Mouse (Mus musculus): ENCODE results near the gene H2afx. TPM values are rescaled to one million over a fixed set of nuclear protein-coding genes. Genes with fewer than 3 reads are reported as not detected.
"Not testable (repeated sequence)": the region's sequence is repeated elsewhere in the genome, so short reads cannot be mapped to it uniquely, and the experiment has no call there.

The H2afx gene
- total RNA-seq (2021) = 10 to 100 TPM; 87.2 to 99.6 TPM
- long read RNA-seq, experiment 1, transcript H2afx-201 (1 exons, 1,384 nt) = major isoform, 124 of 124 reads
- long read RNA-seq, experiment 1, partial matches to known transcripts = 0 of 124 reads
- long read RNA-seq, experiment 1, other reads (novel, unspliced or antisense) = 0 of 124 reads
- long read RNA-seq, experiment 2, transcript H2afx-201 (1 exons, 1,384 nt) = major isoform, 83 of 83 reads
- long read RNA-seq, experiment 2, partial matches to known transcripts = 0 of 83 reads
- long read RNA-seq, experiment 2, other reads (novel, unspliced or antisense) = 0 of 83 reads

GRCm38 (mm10) chr9:44334396-44335330, at the start of gene H2afx:
Gene H2afx (plus strand): TSS chr9:44334694.
- DNase-seq = peak; percentile 99

DNA sequence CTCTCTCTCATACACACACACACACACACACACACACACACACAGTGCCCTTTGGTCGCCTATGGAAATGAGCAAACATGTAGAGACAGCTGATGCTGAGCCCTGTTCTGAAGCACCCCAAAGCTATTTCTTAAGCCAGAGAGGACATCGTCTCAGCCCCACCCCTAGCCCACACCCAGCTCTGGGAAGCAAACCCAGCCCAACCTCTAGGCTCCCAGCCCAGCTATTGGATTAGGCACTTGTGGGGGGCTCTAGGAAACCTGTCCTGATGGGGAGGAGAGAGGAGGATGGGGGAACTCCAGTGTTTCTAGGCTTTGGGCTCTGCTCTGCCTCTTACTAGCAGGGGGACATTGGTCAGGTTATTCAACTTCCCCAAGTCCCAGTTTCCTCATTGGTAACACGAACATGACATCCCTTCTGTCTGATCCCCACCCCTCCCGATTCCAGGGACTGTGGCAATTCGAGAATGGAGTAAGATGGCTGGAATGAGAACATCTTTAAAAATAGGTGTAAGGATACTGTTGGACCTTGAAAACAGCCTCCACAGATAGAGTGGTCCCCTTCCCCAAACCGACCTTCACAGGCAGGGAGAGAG, 48.1 kb upstream of the H2afx start:
- DNase-seq = peak; percentile 28

DNA sequence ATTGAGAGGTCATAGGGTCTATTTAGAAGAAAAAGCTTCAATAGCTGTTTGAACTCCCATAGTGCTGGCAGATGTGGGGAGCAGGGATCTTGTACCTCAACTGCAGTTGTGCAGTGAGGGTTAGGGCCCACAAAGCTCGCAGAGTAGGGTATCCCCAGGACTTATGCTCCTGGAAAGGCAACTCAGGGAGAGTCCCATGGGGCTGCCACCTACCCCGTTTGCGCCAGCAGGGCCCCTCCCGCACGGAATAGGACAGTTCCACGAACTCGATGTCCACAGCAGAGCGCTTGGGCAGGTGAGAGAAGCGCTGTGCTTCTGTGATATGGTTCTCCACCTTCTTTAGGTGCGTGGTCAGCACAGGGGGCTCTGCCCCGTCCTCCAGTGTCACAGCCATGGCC, 47.5 kb upstream of the H2afx start:
- peak; percentile 31 for DNase-seq

GRCm38 (mm10) chr9:44287401-44288075, 47.0 kb upstream of the H2afx start:
- DNase-seq = peak; percentile 62

- peak; percentile 58 for DNase-seq
These were observed 46.2 kb upstream of the H2afx start, which contains the start of gene Abcg4 for GRCm38 (mm10) chr9:44288076-44288958. Gene Abcg4 (minus strand): TSS chr9:44288615.

DNA sequence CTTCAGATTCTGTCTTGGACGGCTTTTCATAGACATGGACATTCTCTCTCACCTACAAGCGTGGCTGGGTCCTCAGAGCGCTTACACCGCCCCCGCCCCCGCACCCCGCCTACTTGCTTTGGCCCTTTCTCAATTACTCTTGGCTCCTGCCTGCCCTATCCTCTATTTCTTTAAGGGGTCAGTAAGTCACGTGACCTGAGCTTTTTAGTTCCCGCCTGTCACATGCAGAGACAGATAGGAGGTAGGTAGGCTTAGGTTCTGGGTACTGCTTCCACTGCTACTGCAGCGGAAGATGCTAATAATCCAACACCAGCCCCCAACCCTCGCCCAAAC, 45.6 kb upstream of the H2afx start:
- DNase-seq = no peak

DNA sequence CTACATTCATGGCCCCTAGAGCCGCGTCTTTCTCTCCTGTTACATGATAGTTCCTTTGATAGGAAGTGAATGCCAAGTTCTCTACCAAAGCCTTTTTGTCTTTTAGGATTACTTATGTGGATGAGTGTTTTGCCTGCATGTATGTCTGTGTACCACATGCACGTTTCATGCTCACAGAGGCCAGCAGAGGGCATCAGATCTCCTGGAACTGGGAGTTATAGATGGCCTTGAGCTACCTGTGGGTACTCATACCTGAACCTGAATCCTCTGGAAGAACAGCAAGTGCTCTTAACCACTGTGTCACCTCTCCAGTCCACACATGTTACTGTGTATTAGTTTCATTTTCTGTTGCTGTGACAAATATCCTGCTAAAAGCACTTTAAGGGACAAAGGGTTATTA, 42.0 kb upstream of the H2afx start:
- peak; percentile 50 for DNase-seq

GRCm38 (mm10) chr9:44300001-44300400, 34.5 kb upstream of the H2afx start:
- DNase-seq = not testable (repeated sequence)

DNA sequence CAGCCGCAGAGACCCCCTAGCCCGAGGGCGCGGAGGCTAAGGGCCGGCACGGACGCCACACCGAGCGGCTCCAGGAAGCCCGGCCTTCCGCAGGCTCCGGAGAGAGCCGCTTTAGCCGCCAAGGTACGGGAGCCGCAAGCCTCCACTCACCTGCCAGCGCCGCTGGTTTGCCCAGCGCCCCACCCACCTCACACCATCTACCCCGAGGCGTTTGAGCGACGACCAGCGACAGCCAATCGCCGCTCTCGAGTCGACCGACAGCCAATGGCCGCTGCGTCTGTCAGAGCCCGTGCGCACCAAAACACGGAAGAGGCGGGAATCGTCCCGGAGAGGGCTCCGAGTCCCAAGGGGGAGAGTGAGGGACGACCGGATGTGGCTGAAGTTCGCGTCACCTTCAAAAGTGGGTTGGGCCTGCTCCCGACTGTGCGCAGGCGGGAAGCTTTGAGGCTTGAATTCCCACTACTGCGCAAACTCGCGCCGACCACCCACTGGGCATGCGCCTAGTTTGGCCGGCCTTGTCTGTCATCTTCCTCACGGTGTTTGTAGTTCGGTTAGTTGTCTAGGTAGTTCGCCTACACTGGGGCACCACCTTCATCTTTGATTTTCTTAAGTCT, 28.9 kb upstream of the H2afx start, which contains the start of gene Hinfp:
TSS of gene Hinfp (minus strand) at position 206 of the 614 bp plus-strand sequence.
- DNase-seq = peak; percentile 99

- DNase-seq = no peak
These were observed 28.0 kb upstream of the H2afx start for GRCm38 (mm10) chr9:44306532-44306931.

DNA sequence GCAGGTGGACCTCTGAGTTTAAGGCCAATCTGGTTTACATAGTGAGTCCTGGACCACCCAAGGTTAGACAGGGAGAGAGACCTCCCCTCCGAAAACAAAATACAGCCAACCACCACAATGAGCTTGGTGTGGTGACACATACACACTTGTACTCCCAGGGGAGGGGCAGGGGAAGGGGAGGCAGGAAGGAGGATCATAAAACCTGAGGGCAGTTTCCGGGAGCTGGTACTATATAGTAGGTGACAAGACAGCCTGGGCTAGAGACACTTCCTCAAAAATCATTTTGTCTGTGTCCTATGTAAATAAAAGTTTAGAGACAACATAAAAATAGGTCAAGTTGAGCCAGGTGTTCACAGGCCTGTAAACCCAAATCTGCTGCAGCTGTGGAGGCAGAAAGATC, 27.2 kb upstream of the H2afx start:
- no peak for DNase-seq

DNA sequence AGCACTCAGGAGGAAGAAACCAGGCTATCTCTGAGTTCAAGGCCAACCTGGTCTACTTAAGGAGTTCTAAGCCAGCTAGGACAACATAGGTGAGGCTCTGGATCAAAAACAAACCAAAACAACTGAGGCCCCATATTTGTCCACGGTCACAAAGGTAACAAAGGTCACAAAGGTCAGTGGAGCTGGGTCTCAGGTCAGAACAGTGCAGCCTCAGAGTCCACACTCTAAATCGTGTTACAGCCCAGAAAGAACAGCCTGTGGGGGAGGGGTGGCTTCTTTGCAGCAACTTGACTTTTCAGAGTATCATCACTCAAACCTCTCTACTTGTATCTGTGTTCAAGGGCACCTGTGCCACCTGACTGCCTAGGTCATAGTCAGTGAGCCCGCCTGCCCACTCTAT, 24.7 kb upstream of the H2afx start:
- DNase-seq = peak; percentile 30

- DNase-seq = no peak
These were observed 23.8 kb upstream of the H2afx start for GRCm38 (mm10) chr9:44310750-44311135.

GRCm38 (mm10) chr9:44311136-44312134, 23.1 kb upstream of the H2afx start:
- DNase-seq = peak; percentile 28

DNA sequence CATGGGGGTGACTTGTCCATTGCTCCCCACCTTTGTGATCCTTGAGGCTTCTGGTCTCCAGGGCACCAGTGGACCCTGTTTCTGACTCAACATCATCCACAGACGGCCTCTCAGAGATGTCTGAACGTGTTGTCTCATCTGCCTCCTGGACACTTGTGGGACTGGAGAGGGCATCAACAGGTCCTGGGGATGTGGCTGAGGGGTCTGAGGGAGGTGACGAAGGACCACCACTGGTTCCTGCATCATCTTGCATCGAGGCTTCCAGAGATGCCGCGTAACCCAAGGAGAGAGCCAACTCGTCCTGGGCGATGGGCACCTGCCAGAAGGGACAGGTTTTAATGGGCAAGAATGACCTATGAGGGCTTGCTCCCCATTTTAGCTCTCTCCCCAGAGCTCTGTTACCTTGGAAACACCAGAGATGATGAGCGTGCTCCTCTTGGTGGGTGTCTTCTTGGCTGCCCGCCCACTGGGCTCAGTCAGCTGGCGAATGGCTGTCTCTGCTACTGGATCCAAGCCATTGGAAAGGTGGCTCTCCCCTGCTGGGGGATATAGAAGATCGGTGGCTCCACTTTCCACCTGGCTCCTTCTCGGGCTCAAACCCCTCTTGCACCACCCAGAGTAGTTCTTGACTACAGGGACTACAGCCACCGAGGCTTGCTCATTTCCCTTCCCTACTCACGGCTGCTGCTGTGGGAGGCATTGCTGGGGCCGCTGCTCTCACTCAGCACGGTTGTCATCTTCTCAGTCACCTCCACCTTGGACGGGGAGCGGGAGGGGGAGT, 20.8 kb upstream of the H2afx start:
- DNase-seq = no peak

DNA sequence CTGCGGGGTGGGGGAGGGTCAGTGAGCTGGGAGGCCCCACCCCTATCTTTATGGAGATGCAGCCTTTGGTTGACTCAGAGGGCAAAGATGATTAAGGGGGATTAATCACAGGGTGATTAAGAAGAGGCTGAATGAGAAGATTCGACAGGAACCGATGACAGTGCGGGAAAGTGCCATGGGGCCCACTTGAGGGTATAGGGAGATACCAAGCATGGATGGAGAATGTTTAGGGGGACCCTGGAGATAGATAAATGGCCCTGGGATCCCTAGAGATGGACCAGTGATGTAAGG, 20.3 kb upstream of the H2afx start:
- DNase-seq = no peak

- DNase-seq = no peak
These were observed 19.6 kb upstream of the H2afx start for GRCm38 (mm10) chr9:44314910-44315309.

DNA sequence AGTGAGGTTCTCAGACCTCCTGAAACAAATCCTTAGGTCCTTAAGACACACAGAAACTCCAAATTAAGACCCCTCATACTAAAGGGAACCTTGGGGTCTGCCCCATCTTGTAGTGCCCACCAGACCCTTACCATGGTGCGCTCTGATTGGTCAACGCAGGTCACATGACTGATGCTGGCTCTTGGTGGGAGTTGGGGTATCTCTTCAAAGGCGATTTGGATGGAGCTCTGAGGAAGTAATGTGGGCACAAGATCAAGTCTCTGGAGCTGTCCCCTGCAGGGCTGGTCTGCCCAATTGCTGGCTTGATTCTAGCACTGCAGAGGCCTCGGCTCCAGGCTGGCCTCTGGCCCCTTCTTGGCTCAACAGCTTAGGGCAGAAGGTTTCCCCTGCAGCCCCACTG, 17.0 kb upstream of the H2afx start:
- DNase-seq = no peak

Measured in adrenal gland, postnatal 10 days (tissue).